Mouse (Mus musculus) olfactory bulb, adult 2 months (tissue): ENCODE results near the gene Ngrn.

Source experiments
- CTCF ChIP-seq: fragments of 200-500 bp; IDR thresholded peaks from 2 replicates; pipeline ENCODE4 v1.5.1; 2012; ENCODE audit warnings: low read depth, mild to moderate bottlenecking, low read length, moderate library complexity; ENCODE audit not compliant: insufficient read depth
- POLR2A ChIP-seq: fragments of 200-500 bp; IDR thresholded peaks from 2 replicates; pipeline ENCODE4 v1.6.1; 2012; ENCODE audit warnings: mild to moderate bottlenecking, low read depth, low read length, moderate library complexity; ENCODE audit not compliant: insufficient read depth

- no peak for TF ChIP-seq CTCF
- TF ChIP-seq POLR2A, result no peak
Observed at GRCm38 (mm10) chr7:80301522-80301921, 40.5 kb downstream of the Ngrn start.
